Mouse (Mus musculus) ovary, postnatal 36 days (tissue): ENCODE data around the gene Icam1.
A peak's percentile ranks its signal among the peaks of the same experiment; 100 is the strongest.

Experiments used
- DNase-seq: peaks from one replicate; pipeline ENCODE4 v3.0.0; 2022; ENCODE audit warnings: low spot score, mixed read lengths

Icam1 gene

DNA sequence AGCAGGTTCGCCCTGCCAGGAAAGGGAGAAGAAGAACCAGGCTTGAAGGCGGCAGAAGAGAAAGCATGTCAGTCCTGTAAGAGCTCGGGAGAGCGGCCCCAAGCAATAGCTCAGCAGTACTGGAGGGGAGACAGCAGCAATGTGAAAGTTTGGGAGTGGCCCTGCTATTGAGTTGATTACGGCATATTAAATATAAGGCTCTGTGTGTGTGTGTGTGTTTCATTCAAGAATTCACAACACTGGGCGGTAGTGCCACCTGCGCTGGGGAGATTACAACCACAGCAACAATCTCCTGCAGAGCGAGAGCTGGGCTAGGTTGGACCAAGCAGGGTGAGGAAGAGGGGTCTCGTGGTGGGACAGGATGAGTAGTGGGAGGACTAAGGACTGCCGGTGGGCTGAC, 35.8 kb downstream of the Icam1 start:
- DNase-seq: no peak

DNA sequence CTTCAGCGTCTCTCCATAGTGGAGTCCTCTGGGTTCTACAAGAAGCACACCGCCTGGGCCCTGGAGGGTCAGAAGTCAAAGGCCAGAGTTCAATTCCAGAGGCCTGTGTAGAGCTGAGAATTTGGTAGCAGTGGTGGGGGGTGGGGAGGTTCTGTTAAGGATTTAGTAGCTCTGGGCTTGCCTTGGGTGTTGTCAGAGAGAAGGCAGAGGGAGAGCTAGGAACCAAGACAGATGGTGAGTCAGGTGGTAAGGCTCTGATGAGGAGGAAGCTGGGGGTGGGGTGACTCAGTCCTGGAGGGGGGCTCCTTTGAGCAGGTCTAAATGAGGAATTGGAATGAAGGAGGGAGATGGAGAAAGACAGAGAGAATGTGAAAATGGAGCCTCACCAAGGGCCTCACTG, 47.1 kb downstream of the Icam1 start:
- no peak for DNase-seq

DNA sequence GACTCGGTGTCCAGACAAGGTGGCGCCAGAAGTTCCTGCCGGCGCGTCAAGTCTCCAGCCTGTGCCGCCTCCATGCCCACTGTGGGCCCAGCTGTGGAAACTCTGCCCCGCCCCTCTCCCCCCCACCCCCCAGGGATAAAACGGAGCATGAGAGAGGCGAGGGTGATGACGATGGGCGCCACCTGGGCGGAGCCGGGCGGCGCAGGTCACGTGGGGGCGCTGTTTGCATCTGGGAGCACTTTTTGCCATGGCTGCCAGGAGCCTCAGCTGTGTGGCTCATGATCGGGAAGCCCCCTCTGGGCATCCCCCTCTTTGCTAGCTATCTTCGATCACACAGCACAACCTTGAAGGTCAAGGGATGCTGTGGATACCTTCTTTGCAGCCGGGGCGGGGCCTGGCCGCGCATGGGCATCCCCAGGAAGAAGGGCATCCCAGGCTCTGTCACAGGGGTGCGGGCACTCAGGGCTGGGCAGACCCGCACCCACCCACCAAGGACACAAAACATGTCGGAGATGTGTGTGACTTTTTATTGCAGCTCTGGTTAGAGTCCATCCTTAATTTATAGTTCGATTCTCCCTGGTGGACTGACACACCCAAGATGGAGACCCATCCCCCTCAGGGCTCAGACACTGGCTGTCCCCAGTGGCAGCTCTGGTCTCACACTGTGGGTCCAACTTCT, 51.4 kb downstream of the Icam1 start, which contains the start of gene Zglp1:
Gene Zglp1, minus strand, starts transcription at position 88 of the 679 bp plus-strand sequence.
- no peak for DNase-seq

DNA sequence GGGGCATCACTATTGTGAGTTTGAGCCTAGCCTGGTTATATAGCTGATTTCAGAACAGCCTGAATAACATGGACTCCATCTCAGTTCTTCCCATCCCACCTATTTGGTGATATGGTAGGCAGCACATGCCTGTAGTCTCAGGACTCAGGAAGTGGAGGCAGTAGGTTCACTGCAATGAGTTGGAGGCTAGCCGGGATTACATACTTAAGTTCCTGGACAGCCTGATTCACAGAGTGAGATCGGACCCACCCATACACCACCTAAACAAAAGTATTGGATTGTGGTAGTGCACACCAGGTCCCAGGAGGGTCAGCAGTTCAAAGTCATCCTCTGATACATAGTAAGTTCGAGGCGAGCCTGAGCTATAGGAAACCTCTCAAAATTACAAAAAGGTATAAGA, 56.9 kb downstream of the Icam1 start:
- DNase-seq: no peak

DNA sequence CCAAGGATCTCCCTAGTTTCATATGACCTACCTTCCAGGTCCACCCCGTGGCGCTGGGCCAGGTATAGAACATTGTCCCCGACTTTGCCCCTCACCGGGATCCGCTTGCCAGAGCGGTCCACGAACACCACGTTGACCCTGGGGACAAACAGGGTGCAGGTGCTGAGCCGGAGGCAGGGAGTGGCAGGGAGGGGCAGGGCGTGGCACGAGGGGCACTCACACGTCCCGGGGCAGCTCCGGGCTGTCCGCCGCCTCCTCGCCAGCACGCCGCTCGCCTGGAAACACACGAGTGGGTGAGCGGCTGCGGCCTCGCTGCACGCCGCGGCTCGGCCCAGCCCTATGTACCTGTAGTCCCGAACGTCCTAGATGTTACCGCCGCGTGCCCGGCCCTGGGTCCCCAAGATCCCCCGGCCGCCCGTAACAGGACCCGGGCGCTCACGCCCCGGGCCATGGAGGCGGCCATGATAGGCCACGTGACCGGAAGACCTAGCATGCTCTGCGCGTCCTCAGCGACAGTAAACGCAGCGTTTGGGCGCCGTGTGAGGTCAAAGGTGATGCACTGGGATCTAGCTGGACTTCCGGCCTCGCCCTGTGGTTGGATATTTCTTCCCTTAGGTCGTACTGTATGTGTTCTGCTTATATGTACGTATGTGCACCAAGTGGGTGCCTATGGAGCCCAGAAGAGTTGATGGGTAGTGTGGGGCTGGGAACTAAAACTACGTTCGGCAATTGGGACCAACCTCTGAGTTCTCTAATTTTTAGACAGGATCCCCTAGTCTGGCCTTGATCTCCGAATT, 57.5 kb downstream of the Icam1 start, which contains the start of the genes Gm49373 and Fdx1l:
Gene Gm49373, minus strand, starts transcription at position 53 of the 797 bp plus-strand sequence.
Gene Fdx1l, minus strand, starts transcription at position 571 of the 797 bp plus-strand sequence.
- peak; percentile 86 for DNase-seq

DNA sequence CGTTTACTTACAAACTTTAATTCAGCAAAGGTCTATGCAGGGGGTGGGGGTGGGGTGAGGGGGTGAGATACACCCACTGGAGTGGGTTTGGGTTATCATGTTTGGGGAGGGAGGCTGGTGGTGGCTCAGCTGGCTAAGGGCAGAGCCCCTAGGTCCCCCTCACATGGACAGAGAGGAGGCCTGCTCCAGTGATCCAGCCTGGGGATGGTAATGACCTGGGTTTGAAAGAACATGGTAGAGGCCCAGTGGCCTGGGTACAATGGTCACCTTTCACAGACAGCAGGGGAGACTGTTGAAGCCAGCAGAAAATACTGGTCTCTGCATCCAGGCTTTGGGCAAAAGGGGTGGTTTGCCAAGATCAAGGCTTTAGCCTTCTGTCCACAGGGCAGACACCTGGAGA, 58.4 kb downstream of the Icam1 start:
- DNase-seq: no peak

DNA sequence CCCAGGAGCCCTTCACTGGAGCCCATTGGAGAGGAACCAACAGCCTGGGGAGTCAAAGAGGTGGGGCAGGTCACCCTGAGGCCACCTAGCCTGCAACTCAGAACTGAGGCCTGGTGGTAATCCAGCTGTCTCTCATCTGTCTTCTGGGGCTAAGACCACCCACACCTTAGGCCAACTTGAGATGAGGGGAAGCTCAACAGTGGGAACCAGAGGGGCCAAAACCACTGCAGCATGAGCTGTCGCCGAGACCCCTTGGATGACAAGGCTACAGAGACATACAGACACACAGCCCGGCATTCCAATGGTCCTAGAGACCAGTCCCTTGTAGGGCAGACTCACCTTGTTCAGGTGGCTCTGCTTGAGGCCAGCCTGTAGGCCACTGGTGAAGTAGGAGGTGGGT, 59.8 kb downstream of the Icam1 start:
- no peak for DNase-seq
